Mouse (Mus musculus): Measurements from ENCODE around the gene Umod. TPM values are rescaled to one million over a fixed set of nuclear protein-coding genes. Genes with fewer than 3 reads are reported as not detected.

The Umod gene
- total and polyA plus RNA-seq, 3 experiments = not detected

- no peaks in the 10 kb centered on the region for H3K36me3 ChIP-seq (ENCODE audit: control insufficient read depth in 1 of 2, insufficient read depth in 2 of 2, low read length in 2 of 2)
- no peak overlapping the region for H3K4me3 ChIP-seq (ENCODE audit: control insufficient read depth in 1 of 2, insufficient read depth in 1 of 2, low read depth in 2 of 2, low read length in 2 of 2)
- no peak overlapping the region for H3K9ac ChIP-seq (ENCODE audit: control insufficient read depth, low read depth, low read length, poor library complexity, severe bottlenecking)
- DNase-seq (ENCODE audit: low read depth, low spot score) = peak; percentile 32
- H3K27me3 ChIP-seq (ENCODE audit: control insufficient read depth in 1 of 2, insufficient read depth in 2 of 2, low read length in 2 of 2) = no peaks in the 10 kb centered on the region
- TF ChIP-seq EP300 (IDR thresholded peaks at IDR 0.05; ENCODE audit: low read depth in 1 of 2, low read length in 2 of 2) (peak; percentile 70 to 83), GATA1 (IDR thresholded peaks at IDR 0.05; ENCODE audit: low read depth, low read length) (peak; percentile 40; the same call in 1 of the 2 replicates), TCF12 (IDR thresholded peaks at IDR 0.05; ENCODE audit: low read depth, low read length) (peak; percentile 67; the same call in 1 of the 2 replicates), MAX (IDR thresholded peaks at IDR 0.05; ENCODE audit: low read length) (no peak), TAL1 (IDR thresholded peaks at IDR 0.05; ENCODE audit: low read length) (peak; percentile 76), RCOR1 (IDR thresholded peaks at IDR 0.05; ENCODE audit: low read depth, low read length) (0 out of 2 replicates have a peak, but pooled peaks have one; percentile 32), NRF1 (IDR thresholded peaks at IDR 0.05; ENCODE audit: insufficient read depth, low read depth, low read length, poor library complexity, severe bottlenecking) (no peak), ETS1 (IDR thresholded peaks at IDR 0.05; ENCODE audit: low read depth, low read length) (peak; percentile 37; the same call in 1 of the 2 replicates)
- no peak overlapping the region; the same call in 1 of the 2 replicates for H3K27ac ChIP-seq (ENCODE audit: control insufficient read depth, low read depth, low read length)
- peaks cover 0 to 3% of the 10 kb centered on the region in 2 experiments; a peak in 2 of 4 replicates for H3K4me1 ChIP-seq (ENCODE audit: control insufficient read depth in 1 of 2, insufficient read depth in 2 of 2, low read length in 2 of 2)
- H3K9me3 ChIP-seq (replicated peaks; ENCODE audit: insufficient read depth, low read length) = no peaks in the 10 kb centered on the region
- no peaks in the 10 kb centered on the region for H3K79me2 ChIP-seq (ENCODE audit: control insufficient read depth, insufficient read depth, low read length, poor library complexity)
Observed at GRCm38 (mm10) chr7:119441938-119442337, 37.1 kb downstream of the Umod start.

- peak; percentile 66 for DNase-seq (ENCODE audit: low read depth, low spot score)
- H3K36me3 ChIP-seq (ENCODE audit: control insufficient read depth in 1 of 2, insufficient read depth in 2 of 2, low read length in 2 of 2) = no peaks in the 10 kb centered on the region
- H3K27ac ChIP-seq (ENCODE audit: control insufficient read depth, low read depth, low read length) = no peak overlapping the region
- H3K9ac ChIP-seq (ENCODE audit: control insufficient read depth, low read depth, low read length, poor library complexity, severe bottlenecking) = no peak overlapping the region
- H3K4me1 ChIP-seq (ENCODE audit: control insufficient read depth in 1 of 2, insufficient read depth in 2 of 2, low read length in 2 of 2) = no peaks in the 10 kb centered on the region
- no peaks in the 10 kb centered on the region for H3K9me3 ChIP-seq (replicated peaks; ENCODE audit: insufficient read depth, low read length)
- H3K27me3 ChIP-seq (ENCODE audit: control insufficient read depth in 1 of 2, insufficient read depth in 2 of 2, low read length in 2 of 2) = no peaks in the 10 kb centered on the region
- H3K4me3 ChIP-seq (ENCODE audit: control insufficient read depth in 1 of 2, insufficient read depth in 1 of 2, low read depth in 2 of 2, low read length in 2 of 2) = no peak overlapping the region
- no peaks in the 10 kb centered on the region for H3K79me2 ChIP-seq (ENCODE audit: control insufficient read depth, insufficient read depth, low read length, poor library complexity)
- TF ChIP-seq EP300 (IDR thresholded peaks at IDR 0.05; ENCODE audit: low read depth in 1 of 2, low read length in 2 of 2) (peak in 1 of 2 experiments; percentile 22; a peak in 1 of 4 replicates), HCFC1 (IDR thresholded peaks at IDR 0.05; ENCODE audit: low read depth, low read length) (no peak), POLR2AphosphoS2 (IDR thresholded peaks at IDR 0.05; ENCODE audit: low read length) (no peak), POLR2A (IDR thresholded peaks at IDR 0.05; ENCODE audit: control insufficient read depth in 1 of 2, insufficient read depth in 1 of 2, low read depth in 1 of 2, low read length in 2 of 2, poor library complexity in 1 of 2) (no peak), RAD21 (IDR thresholded peaks at IDR 0.05; ENCODE audit: low read depth, low read length) (peak; percentile 92), ZNF384 (IDR thresholded peaks at IDR 0.05; ENCODE audit: low read depth, low read length) (peak; percentile 63), SMC3 (IDR thresholded peaks at IDR 0.05; ENCODE audit: low read depth, low read length) (peak; percentile 83), TCF12 (IDR thresholded peaks at IDR 0.05; ENCODE audit: low read depth, low read length) (no peak), ZC3H11A (IDR thresholded peaks at IDR 0.05; ENCODE audit: low read depth, low read length) (peak; percentile 90), MAZ (IDR thresholded peaks at IDR 0.05; ENCODE audit: low read depth, low read length) (no peak), MAFK (IDR thresholded peaks at IDR 0.05; ENCODE audit: borderline replicate concordance, low read depth, low read length) (no peak), USF2 (IDR thresholded peaks at IDR 0.05; ENCODE audit: borderline replicate concordance in 1 of 2, insufficient read depth in 1 of 2, low read depth in 1 of 2, low read length in 2 of 2) (no peak), CHD1 (IDR thresholded peaks at IDR 0.05; ENCODE audit: low read depth, low read length) (no peak), ELF1 (IDR thresholded peaks at IDR 0.05; ENCODE audit: low read depth, low read length) (no peak), CTCF (IDR thresholded peaks at IDR 0.05 in 2 of 3, conservative IDR thresholded peaks at IDR 0.05 in 1 of 3; ENCODE audit: control insufficient read depth in 1 of 3, insufficient read depth in 1 of 3, low read depth in 2 of 3, low read length in 3 of 3, poor library complexity in 1 of 3, severe bottlenecking in 1 of 3) (peak; percentile 58 to 86 (median 62)), KAT2A (conservative IDR thresholded peaks at IDR 0.05; ENCODE audit: low read depth, low read length) (no peak), UBTF (IDR thresholded peaks at IDR 0.05; ENCODE audit: borderline replicate concordance, insufficient read depth, low read depth, low read length) (no peak), USF1 (IDR thresholded peaks at IDR 0.05; ENCODE audit: low read depth, low read length) (no peak), ZKSCAN1 (IDR thresholded peaks at IDR 0.05; ENCODE audit: low read depth, low read length) (no peak), SIN3A (IDR thresholded peaks at IDR 0.05; ENCODE audit: low read length) (no peak), NRF1 (IDR thresholded peaks at IDR 0.05; ENCODE audit: insufficient read depth, low read depth, low read length, poor library complexity, severe bottlenecking) (no peak), NELFE (IDR thresholded peaks at IDR 0.05; ENCODE audit: low read depth, low read length) (no peak), POLR2AphosphoS5 (IDR thresholded peaks at IDR 0.05; ENCODE audit: borderline replicate concordance, low read depth, low read length) (no peak), ZMIZ1 (IDR thresholded peaks at IDR 0.05; ENCODE audit: low read depth, low read length) (no peak), MEF2A (IDR thresholded peaks at IDR 0.05; ENCODE audit: extremely low read depth, insufficient replicate concordance, low read depth, low read length, poor library complexity, severe bottlenecking) (no peak), MXI1 (IDR thresholded peaks at IDR 0.05; ENCODE audit: low read depth, low read length) (no peak)
Observed at GRCm38 (mm10) chr7:119427180-119427616, 51.9 kb downstream of the Umod start.
